Mouse (Mus musculus): ENCODE results near the gene Gabbr2. TPM values are rescaled to one million over a fixed set of nuclear protein-coding genes. Genes with fewer than 3 reads are reported as not detected.

The Gabbr2 gene
- polyA plus RNA-seq, 1 experiment from 2014 or later: 0.04 TPM

- H3K4me1 ChIP-seq (replicated peaks): peaks cover 20% of the 10 kb centered on the region
- no peak overlapping the region for H3K27ac ChIP-seq
- no peak overlapping the region for H3K4me2 ChIP-seq
- no peaks in the 10 kb centered on the region for H3K36me3 ChIP-seq
- no peak overlapping the region for H3K9ac ChIP-seq
- H3K9me3 ChIP-seq (replicated peaks): no peaks in the 10 kb centered on the region
- H3K27me3 ChIP-seq: peaks cover 5% of the 10 kb centered on the region; the same call in 1 of the 2 replicates
- no peak overlapping the region for H3K4me3 ChIP-seq
- no peak for ATAC-seq (replicated peaks; ENCODE audit: insufficient number of reproducible peaks, insufficient read depth, low FRiP score, low read depth)
- 38% methylated on average over 9 of the region's 9 CpGs for WGBS
Measured at GRCm38 (mm10) chr4:46790609-46791267, 200.9 kb downstream of the Gabbr2 start.

- no peaks in the 10 kb centered on the region for H3K9me3 ChIP-seq (replicated peaks)
- no peak for ATAC-seq (replicated peaks; ENCODE audit: insufficient number of reproducible peaks, insufficient read depth, low FRiP score, low read depth)
- 85% methylated on average over 14 of the region's 14 CpGs for WGBS
Measured at GRCm38 (mm10) chr4:46784430-46785049, 207.1 kb downstream of the Gabbr2 start.

GRCm38 (mm10) chr4:46781109-46781508 is 210.6 kb downstream of the Gabbr2 start:
- ATAC-seq (replicated peaks; ENCODE audit: insufficient number of reproducible peaks, insufficient read depth, low FRiP score, low read depth): no peak
- no peaks in the 10 kb centered on the region for H3K9me3 ChIP-seq (replicated peaks)
- no peak overlapping the region for H3K9ac ChIP-seq
- H3K36me3 ChIP-seq: no peaks in the 10 kb centered on the region
- H3K4me3 ChIP-seq: no peak overlapping the region
- H3K4me1 ChIP-seq (replicated peaks): no peaks in the 10 kb centered on the region
- WGBS: 60% methylated on average over 6 of the region's 6 CpGs
- H3K27me3 ChIP-seq: peaks cover 8% of the 10 kb centered on the region; the same call in 1 of the 2 replicates
- H3K27ac ChIP-seq: no peak overlapping the region
- no peak overlapping the region for H3K4me2 ChIP-seq

More at GRCm38 (mm10) chr4:46784430-46785049, 207.1 kb downstream of the Gabbr2 start:
- H3K27ac ChIP-seq: no peak overlapping the region
- H3K4me1 ChIP-seq (replicated peaks): no peaks in the 10 kb centered on the region
- H3K4me3 ChIP-seq: no peak overlapping the region
- H3K27me3 ChIP-seq: peaks cover 5% of the 10 kb centered on the region; the same call in 1 of the 2 replicates
- no peaks in the 10 kb centered on the region for H3K36me3 ChIP-seq
- H3K9ac ChIP-seq: no peak overlapping the region
- no peak overlapping the region for H3K4me2 ChIP-seq

- no peaks in the 10 kb centered on the region for H3K4me1 ChIP-seq (replicated peaks)
- no peak for ATAC-seq (replicated peaks; ENCODE audit: insufficient number of reproducible peaks, insufficient read depth, low FRiP score, low read depth)
- WGBS: 78% methylated on average over 5 of the region's 5 CpGs
Measured at GRCm38 (mm10) chr4:46775959-46776358, 215.7 kb downstream of the Gabbr2 start.

GRCm38 (mm10) chr4:46774652-46775051 is 217.0 kb downstream of the Gabbr2 start:
- no peak overlapping the region for H3K4me3 ChIP-seq
- H3K4me1 ChIP-seq (replicated peaks): no peaks in the 10 kb centered on the region
- no peaks in the 10 kb centered on the region for H3K36me3 ChIP-seq
- H3K27ac ChIP-seq: no peak overlapping the region
- WGBS: 26% methylated on average over 14 of the region's 14 CpGs
- H3K27me3 ChIP-seq: peaks cover 29% of the 10 kb centered on the region
- no peak for ATAC-seq (replicated peaks; ENCODE audit: insufficient number of reproducible peaks, insufficient read depth, low FRiP score, low read depth)
- H3K9ac ChIP-seq: no peak overlapping the region
- H3K4me2 ChIP-seq: no peak overlapping the region
- no peaks in the 10 kb centered on the region for H3K9me3 ChIP-seq (replicated peaks)

More at GRCm38 (mm10) chr4:46775959-46776358, 215.7 kb downstream of the Gabbr2 start:
- Histone ChIP-seq H3K4me3 (no peak overlapping the region), H3K9me3 (replicated peaks) (no peaks in the 10 kb centered on the region), H3K4me2 (no peak overlapping the region), H3K27ac (no peak overlapping the region), H3K36me3 (no peaks in the 10 kb centered on the region), H3K27me3 (peaks cover 26% of the 10 kb centered on the region), H3K9ac (no peak overlapping the region)

GRCm38 (mm10) chr4:46773243-46773642 is 218.4 kb downstream of the Gabbr2 start:
- Histone ChIP-seq H3K4me2 (no peak overlapping the region), H3K36me3 (no peaks in the 10 kb centered on the region), H3K9me3 (replicated peaks) (no peaks in the 10 kb centered on the region), H3K4me1 (replicated peaks) (no peaks in the 10 kb centered on the region), H3K27me3 (peaks cover 33% of the 10 kb centered on the region), H3K9ac (no peak overlapping the region), H3K4me3 (no peak overlapping the region), H3K27ac (no peak overlapping the region)
- ATAC-seq (replicated peaks; ENCODE audit: insufficient number of reproducible peaks, insufficient read depth, low FRiP score, low read depth): no peak
- 80% methylated on average over 3 of the region's 3 CpGs for WGBS

- Histone ChIP-seq H3K4me2 (no peak overlapping the region), H3K4me3 (no peak overlapping the region), H3K9me3 (replicated peaks) (no peaks in the 10 kb centered on the region), H3K4me1 (replicated peaks) (no peaks in the 10 kb centered on the region), H3K27ac (no peak overlapping the region), H3K27me3 (peaks cover 35% of the 10 kb centered on the region), H3K36me3 (no peaks in the 10 kb centered on the region), H3K9ac (no peak overlapping the region)
- 70% methylated on average over 2 of the region's 2 CpGs for WGBS
- no peak for ATAC-seq (replicated peaks; ENCODE audit: insufficient number of reproducible peaks, insufficient read depth, low FRiP score, low read depth)
Measured at GRCm38 (mm10) chr4:46772591-46772990, 219.1 kb downstream of the Gabbr2 start.

- Histone ChIP-seq H3K27me3 (peaks cover 30% of the 10 kb centered on the region), H3K36me3 (no peaks in the 10 kb centered on the region), H3K4me2 (no peak overlapping the region), H3K9ac (no peak overlapping the region), H3K4me1 (replicated peaks) (no peaks in the 10 kb centered on the region), H3K27ac (no peak overlapping the region), H3K4me3 (no peak overlapping the region), H3K9me3 (replicated peaks) (no peaks in the 10 kb centered on the region)
- WGBS: 74% methylated on average over 12 of the region's 12 CpGs
- no peak for ATAC-seq (replicated peaks; ENCODE audit: insufficient number of reproducible peaks, insufficient read depth, low FRiP score, low read depth)
Measured at GRCm38 (mm10) chr4:46771116-46771515, 220.6 kb downstream of the Gabbr2 start.

GRCm38 (mm10) chr4:46770635-46771034 is 221.0 kb downstream of the Gabbr2 start:
- Histone ChIP-seq H3K4me1 (replicated peaks) (no peaks in the 10 kb centered on the region), H3K27ac (no peak overlapping the region), H3K4me2 (no peak overlapping the region), H3K4me3 (no peak overlapping the region), H3K9me3 (replicated peaks) (no peaks in the 10 kb centered on the region), H3K27me3 (peaks cover 26% of the 10 kb centered on the region), H3K36me3 (no peaks in the 10 kb centered on the region), H3K9ac (no peak overlapping the region)
- no peak for ATAC-seq (replicated peaks; ENCODE audit: insufficient number of reproducible peaks, insufficient read depth, low FRiP score, low read depth)
- 87% methylated on average over 2 of the region's 2 CpGs for WGBS

- Histone ChIP-seq H3K4me1 (replicated peaks) (no peaks in the 10 kb centered on the region), H3K27ac (no peak overlapping the region), H3K9ac (no peak overlapping the region), H3K27me3 (peaks cover 25% of the 10 kb centered on the region), H3K4me3 (no peak overlapping the region), H3K36me3 (no peaks in the 10 kb centered on the region), H3K9me3 (replicated peaks) (no peaks in the 10 kb centered on the region), H3K4me2 (no peak overlapping the region)
- WGBS: 81% methylated on average over 8 of the region's 8 CpGs
- no peak for ATAC-seq (replicated peaks; ENCODE audit: insufficient number of reproducible peaks, insufficient read depth, low FRiP score, low read depth)
Measured at GRCm38 (mm10) chr4:46770090-46770489, 221.6 kb downstream of the Gabbr2 start.

GRCm38 (mm10) chr4:46766326-46766725 is 225.3 kb downstream of the Gabbr2 start:
- 72% methylated on average over 7 of the region's 7 CpGs for WGBS
- Histone ChIP-seq H3K4me3 (no peak overlapping the region), H3K27ac (no peak overlapping the region), H3K27me3 (peaks cover 25% of the 10 kb centered on the region), H3K9me3 (replicated peaks) (no peaks in the 10 kb centered on the region), H3K36me3 (no peaks in the 10 kb centered on the region), H3K4me1 (replicated peaks) (no peaks in the 10 kb centered on the region), H3K9ac (no peak overlapping the region), H3K4me2 (no peak overlapping the region)
- no peak for ATAC-seq (replicated peaks; ENCODE audit: insufficient number of reproducible peaks, insufficient read depth, low FRiP score, low read depth)

- Histone ChIP-seq H3K9ac (no peak overlapping the region), H3K4me1 (replicated peaks) (no peaks in the 10 kb centered on the region; the same call in 1 of the 2 replicates), H3K36me3 (no peaks in the 10 kb centered on the region), H3K27ac (no peak overlapping the region), H3K9me3 (replicated peaks) (no peaks in the 10 kb centered on the region), H3K4me2 (no peak overlapping the region), H3K27me3 (peaks cover 14% of the 10 kb centered on the region; the same call in 1 of the 2 replicates), H3K4me3 (no peak overlapping the region)
- WGBS: 64% methylated on average over 1 of the region's 1 CpGs
- ATAC-seq (replicated peaks; ENCODE audit: insufficient number of reproducible peaks, insufficient read depth, low FRiP score, low read depth): no peak
Measured at GRCm38 (mm10) chr4:46759838-46760237, 231.8 kb downstream of the Gabbr2 start.

Measured in heart, embryonic 15.5 days (tissue).